Mouse (Mus musculus): Measurements from ENCODE around the gene Ttc13. TPM values are rescaled to one million over a fixed set of nuclear protein-coding genes. Genes with fewer than 3 reads are reported as not detected.

The Ttc13 gene
- polyA plus RNA-seq, 1 experiment from 2014 or later: 56.8 TPM

DNA sequence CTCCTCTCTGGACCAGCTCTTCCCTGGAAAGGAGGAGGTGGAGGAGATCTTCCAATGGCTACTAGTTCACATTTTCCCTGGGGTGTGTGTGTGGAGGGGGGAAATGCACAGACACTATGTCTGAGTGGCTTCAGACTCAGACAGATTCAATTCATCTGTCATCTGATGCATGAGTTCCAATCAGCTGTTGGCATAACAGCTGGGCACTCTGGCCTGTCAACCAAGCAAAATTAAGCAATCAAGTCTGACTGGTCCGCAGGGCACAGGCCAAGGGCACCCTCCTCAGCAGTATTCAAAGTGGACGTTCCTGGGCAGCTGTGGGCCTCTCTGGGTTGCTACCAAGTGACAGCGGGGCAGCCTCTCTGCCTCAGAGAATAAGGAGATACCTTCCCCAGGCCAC, 53.0 kb downstream of the Ttc13 start:
- 85% methylated on average over 3 of the region's 3 CpGs for whole genome bisulfite sequencing
- Histone ChIP-seq H3K9me3 (no peaks in the 10 kb centered on the region), H3K9ac (no peak overlapping the region), H3K4me2 (no peak overlapping the region), H3K4me1 (peaks cover 2% of the 10 kb centered on the region; the same call in 1 of the 2 replicates), H3K27me3 (no peaks in the 10 kb centered on the region), H3K4me3 (replicated peaks) (no peak overlapping the region), H3K27ac (no peak overlapping the region), H3K36me3 (replicated peaks) (peaks cover 27% of the 10 kb centered on the region)
- ATAC-seq (ENCODE audit: low FRiP score): no peak

DNA sequence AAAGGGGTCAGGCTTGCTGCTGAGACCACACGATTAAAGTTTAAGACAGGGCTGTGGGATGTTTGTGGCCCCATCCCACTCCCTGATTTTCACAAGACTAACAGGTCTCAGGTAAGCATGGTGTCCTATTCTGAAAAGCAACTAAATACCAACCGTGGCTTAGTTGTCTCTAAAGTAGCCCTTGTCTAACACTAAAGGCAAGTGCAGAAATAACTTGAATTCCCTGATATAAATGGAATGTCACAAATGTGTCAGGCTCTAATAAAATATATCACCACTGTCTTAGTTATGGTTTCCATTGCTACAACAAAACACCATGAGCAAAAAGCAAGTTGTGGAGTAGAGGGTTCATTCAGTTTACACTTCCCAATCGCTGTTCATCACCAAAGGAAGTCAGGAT, 57.4 kb downstream of the Ttc13 start:
- Histone ChIP-seq H3K9ac (no peak overlapping the region), H3K9me3 (no peaks in the 10 kb centered on the region), H3K4me3 (replicated peaks) (no peak overlapping the region), H3K27me3 (no peaks in the 10 kb centered on the region), H3K27ac (no peak overlapping the region), H3K4me2 (no peak overlapping the region), H3K4me1 (peaks cover 37% of the 10 kb centered on the region), H3K36me3 (replicated peaks) (no peaks in the 10 kb centered on the region)
- no peak for ATAC-seq (ENCODE audit: low FRiP score)
- 82% methylated on average over 3 of the region's 3 CpGs for WGBS

DNA sequence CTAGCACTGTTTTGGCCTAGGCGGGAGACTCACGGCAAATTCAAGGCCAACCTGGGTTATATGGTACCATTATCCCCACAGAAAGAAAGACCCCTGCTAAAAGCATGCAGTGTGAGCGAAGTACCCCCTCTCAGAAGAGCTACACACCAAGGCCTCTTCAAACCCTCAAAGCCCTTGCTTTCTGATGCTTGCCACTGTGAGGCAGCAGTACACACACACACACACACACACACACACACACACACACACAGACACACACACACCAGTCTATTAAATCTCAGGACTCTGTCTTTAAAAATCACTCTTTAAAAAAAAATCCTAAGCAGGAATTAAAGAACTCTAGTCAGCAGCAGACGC, 57.9 kb downstream of the Ttc13 start:
- no peaks in the 10 kb centered on the region for H3K27me3 ChIP-seq
- ATAC-seq (ENCODE audit: low FRiP score): peak; percentile 15; the same call in 1 of the 2 replicates
- H3K27ac ChIP-seq: peak overlapping the region; percentile 80
- peak overlapping the region; percentile 86 for H3K4me3 ChIP-seq (replicated peaks)
- peak overlapping the region; percentile 75 for H3K4me2 ChIP-seq
- peaks cover 39% of the 10 kb centered on the region for H3K4me1 ChIP-seq
- H3K36me3 ChIP-seq (replicated peaks): no peaks in the 10 kb centered on the region
- H3K9me3 ChIP-seq: no peaks in the 10 kb centered on the region
- 43% methylated on average over 4 of the region's 4 CpGs for WGBS
- no peak overlapping the region; the same call in 1 of the 2 replicates for H3K9ac ChIP-seq

DNA sequence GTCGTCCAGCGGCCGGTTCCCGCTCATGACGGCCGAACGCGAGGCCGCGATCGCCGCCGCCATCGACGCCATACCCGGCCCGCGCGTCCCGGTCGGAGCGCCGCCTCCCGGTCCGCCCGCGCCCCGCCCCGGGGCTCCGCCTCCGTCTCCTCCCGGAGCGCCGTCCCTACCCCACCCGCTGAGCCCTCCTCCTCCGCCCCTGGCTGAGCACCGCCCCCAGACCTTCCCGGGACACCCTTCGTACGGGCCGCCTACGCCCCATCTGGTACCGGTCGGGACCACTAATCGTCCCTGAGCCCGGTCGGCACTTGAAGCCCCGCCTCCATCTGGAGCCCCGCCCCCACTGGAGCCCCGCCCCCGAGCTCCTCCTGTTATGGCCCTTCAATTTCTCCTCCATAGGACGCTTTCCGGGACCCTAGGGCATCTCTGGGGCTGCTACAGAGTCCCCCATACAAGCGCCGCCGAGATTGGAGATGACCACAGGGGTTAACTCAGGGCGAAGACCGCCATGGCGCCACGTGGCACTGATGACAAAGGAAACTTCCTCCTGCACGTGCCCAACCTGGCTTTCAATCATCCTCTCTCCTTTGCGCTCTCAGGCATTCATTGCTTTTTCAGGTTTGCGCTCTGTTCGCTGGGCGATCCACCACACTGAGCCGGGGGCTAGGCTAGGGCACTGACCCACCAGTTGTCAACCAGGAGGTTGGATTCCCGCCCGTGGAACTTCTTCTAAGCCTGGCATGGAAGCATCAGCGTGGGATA, 58.5 kb downstream of the Ttc13 start, which contains the start of gene 2310022B05Rik:
2310022B05Rik (minus strand) TSS at position 258 of the 762 bp plus-strand sequence.
- H3K27me3 ChIP-seq: no peaks in the 10 kb centered on the region
- peak; percentile 90 for ATAC-seq (ENCODE audit: low FRiP score)
- peak within 1 kb of the TSS; percentile 92 for H3K9ac ChIP-seq
- peak within 1 kb of the TSS; percentile 80 for H3K27ac ChIP-seq
- peak within 1 kb of the TSS; percentile 75 for H3K4me2 ChIP-seq
- H3K4me1 ChIP-seq: peaks cover 42% of the 10 kb centered on the region
- WGBS: 1% methylated on average over 63 of the region's 69 CpGs
- no peaks in the 10 kb centered on the region for H3K9me3 ChIP-seq
- H3K36me3 ChIP-seq (replicated peaks): no peaks in the 10 kb centered on the region
- H3K4me3 ChIP-seq (replicated peaks): peak within 1 kb of the TSS; percentile 86

DNA sequence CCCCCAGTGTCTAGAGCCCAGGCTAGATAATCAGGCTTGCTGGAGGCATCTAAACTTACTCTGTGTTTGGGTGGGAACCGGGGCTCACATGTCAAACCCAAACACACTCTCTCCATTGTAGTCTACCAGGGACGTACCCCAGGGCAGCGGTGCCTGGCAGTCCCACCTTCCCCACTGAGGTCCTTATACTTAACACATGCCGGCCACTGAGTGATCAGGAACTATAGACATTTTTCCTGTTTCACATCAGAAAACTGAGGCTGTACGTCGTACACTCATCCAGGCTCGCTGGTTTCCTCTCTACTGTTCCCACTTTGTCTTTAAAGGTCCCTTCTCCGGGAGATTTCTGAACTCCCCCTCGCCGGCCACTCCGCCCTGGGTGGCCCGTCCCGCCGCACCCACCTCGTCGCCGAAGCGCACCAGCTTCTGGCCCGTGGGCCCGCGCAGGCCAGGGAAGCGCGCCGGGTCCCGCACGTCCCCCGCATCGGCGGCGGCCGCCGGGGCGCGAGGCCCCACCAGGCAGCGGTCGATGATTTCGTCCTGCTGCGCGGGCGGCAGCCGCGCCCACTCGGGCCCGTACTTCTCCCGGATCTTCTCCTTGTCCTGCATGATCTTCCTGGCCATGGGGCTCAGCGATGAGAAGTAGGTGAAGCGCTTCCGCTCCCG, 59.2 kb downstream of the Ttc13 start:
- Histone ChIP-seq H3K27ac (peak overlapping the region; percentile 80), H3K4me1 (peaks cover 46% of the 10 kb centered on the region), H3K9ac (peak overlapping the region; percentile 92), H3K9me3 (no peaks in the 10 kb centered on the region), H3K4me3 (replicated peaks) (peak overlapping the region; percentile 86), H3K36me3 (replicated peaks) (no peaks in the 10 kb centered on the region), H3K27me3 (no peaks in the 10 kb centered on the region), H3K4me2 (peak overlapping the region; percentile 75)
- under 1% methylated on average over 47 of the region's 49 CpGs for WGBS
- peak; percentile 67 for ATAC-seq (ENCODE audit: low FRiP score)

DNA sequence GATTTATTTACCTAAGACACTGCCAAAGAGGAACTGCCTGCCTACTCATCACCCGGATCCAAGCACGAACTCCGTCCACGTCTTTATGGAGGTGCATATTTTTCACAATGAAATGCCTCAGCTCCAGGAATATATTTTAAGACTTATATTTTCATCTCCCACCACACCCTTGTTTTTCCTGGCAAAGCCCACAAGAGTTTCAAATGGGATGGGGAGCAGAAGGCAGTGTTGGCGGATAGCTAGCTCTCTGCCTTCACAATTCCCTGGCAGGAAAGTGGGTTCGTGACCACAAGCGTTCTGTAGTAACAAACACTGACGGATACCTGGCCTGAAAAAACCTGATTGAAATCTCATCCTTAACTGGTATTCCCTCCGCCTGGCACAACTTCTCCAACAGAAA, 60.0 kb downstream of the Ttc13 start:
- H3K4me1 ChIP-seq: peaks cover 46% of the 10 kb centered on the region
- no peak for ATAC-seq (ENCODE audit: low FRiP score)
- H3K9me3 ChIP-seq: no peaks in the 10 kb centered on the region
- H3K36me3 ChIP-seq (replicated peaks): no peaks in the 10 kb centered on the region
- peak overlapping the region; percentile 92; the same call in 1 of the 2 replicates for H3K9ac ChIP-seq
- peak overlapping the region; percentile 86 for H3K4me3 ChIP-seq (replicated peaks)
- H3K27ac ChIP-seq: no peak overlapping the region
- 69% methylated on average over 9 of the region's 9 CpGs for WGBS
- H3K27me3 ChIP-seq: no peaks in the 10 kb centered on the region
- H3K4me2 ChIP-seq: peak overlapping the region; percentile 75

DNA sequence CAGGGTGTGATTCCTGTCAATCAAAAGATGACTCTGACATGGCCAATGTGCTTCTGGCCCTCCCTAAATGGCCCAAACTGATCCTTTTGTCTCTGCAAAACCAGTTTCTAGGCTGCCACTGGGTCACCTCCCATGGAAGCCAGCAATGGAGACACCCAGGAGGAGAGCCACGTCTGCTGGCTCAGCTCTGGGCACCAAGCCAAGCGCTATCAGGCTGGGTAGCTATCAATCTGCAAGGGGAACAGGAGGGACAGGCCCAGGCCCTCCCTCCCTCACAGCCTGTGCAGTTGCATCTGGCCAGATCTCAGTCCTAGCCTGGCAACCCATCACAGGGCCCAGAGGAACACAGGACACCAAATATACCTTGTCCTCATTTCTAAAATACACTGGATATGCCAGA, 63.4 kb downstream of the Ttc13 start:
- Histone ChIP-seq H3K4me3 (replicated peaks) (no peak overlapping the region), H3K36me3 (replicated peaks) (peaks cover 9% of the 10 kb centered on the region; the same call in 1 of the 2 replicates), H3K27me3 (no peaks in the 10 kb centered on the region), H3K4me2 (no peak overlapping the region), H3K27ac (0 out of 2 replicates have a peak overlapping the region, but pooled peaks have one; percentile 1), H3K9ac (no peak overlapping the region), H3K9me3 (no peaks in the 10 kb centered on the region), H3K4me1 (peaks cover 40% of the 10 kb centered on the region)
- ATAC-seq (ENCODE audit: low FRiP score): no peak
- WGBS: 49% methylated on average over 2 of the region's 2 CpGs

DNA sequence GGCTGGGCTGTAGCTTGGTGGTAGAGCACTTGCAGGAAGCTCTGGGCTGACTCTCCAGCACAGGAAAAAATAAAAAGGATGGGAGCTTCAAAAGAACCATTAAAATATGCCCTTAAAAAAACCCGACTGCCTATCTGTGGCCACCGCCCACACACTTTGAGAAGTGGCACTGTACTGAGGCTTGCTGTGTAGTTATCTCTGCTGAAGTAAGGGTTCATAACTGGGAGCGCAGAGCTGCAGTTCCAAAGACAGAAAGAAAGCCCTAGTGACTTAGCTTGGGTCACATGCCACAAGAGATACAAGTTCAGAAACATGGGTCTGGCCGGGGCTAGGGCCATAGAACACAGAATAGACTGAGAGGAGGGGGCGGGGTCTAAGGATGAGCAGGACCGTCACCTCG, 63.8 kb downstream of the Ttc13 start:
- Histone ChIP-seq H3K36me3 (replicated peaks) (peaks cover 9% of the 10 kb centered on the region; the same call in 1 of the 2 replicates), H3K9ac (no peak overlapping the region), H3K4me3 (replicated peaks) (no peak overlapping the region), H3K9me3 (no peaks in the 10 kb centered on the region), H3K4me2 (no peak overlapping the region), H3K27me3 (no peaks in the 10 kb centered on the region), H3K4me1 (peaks cover 43% of the 10 kb centered on the region), H3K27ac (0 out of 2 replicates have a peak overlapping the region, but pooled peaks have one; percentile 1)
- WGBS: 81% methylated on average over 7 of the region's 7 CpGs
- ATAC-seq (ENCODE audit: low FRiP score): no peak

DNA sequence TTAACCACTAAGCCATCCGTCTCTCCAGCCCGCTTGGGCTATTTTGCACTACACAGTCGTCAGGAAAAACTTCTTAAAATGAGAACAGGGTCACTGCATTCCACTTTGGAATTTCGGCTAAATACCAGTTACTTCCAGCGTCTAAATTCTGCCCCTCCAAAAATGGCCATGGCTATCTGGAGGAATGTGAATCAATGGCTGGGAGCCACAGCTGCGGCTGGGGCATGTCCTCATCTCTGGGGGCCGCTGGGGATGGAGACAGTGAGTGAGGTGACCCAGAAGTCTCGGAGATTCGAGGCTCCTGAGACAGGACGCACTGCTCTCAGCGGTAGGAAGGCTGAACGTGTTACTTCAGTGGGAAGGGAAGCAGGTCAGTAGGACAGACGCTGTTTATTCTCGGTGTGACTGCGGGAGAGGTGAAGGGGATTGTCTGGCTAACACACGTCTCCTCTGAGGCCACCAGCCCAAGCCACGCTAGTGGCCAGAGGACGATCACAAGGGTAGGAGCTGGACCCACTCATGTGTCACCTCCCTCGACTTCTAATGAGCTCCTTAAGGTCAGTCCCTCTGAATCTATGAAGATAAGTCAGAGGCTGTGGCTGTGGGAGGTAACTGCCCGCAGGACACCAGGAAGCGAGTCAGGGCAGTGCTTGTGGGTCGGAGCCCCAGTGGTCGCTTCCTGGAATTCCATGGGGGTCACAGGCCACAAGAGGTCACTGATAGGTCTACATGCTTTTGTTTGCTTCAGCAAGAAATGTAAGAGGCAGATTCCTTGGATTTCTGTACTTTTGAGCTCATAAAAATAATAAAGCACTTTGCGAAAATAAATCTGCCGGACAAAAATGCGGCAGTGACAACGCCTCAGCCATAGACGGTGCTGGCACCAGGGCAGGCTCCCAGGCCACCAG, 68.0 kb downstream of the Ttc13 start:
- Histone ChIP-seq H3K9me3 (no peaks in the 10 kb centered on the region), H3K9ac (no peak overlapping the region), H3K4me1 (peaks cover 15% of the 10 kb centered on the region; the same call in 1 of the 2 replicates), H3K27ac (no peak overlapping the region), H3K36me3 (replicated peaks) (peaks cover 22% of the 10 kb centered on the region; the same call in 1 of the 2 replicates), H3K4me3 (replicated peaks) (no peak overlapping the region), H3K4me2 (no peak overlapping the region), H3K27me3 (no peaks in the 10 kb centered on the region)
- no peak for ATAC-seq (ENCODE audit: low FRiP score)
- WGBS: 73% methylated on average over 28 of the region's 28 CpGs

DNA sequence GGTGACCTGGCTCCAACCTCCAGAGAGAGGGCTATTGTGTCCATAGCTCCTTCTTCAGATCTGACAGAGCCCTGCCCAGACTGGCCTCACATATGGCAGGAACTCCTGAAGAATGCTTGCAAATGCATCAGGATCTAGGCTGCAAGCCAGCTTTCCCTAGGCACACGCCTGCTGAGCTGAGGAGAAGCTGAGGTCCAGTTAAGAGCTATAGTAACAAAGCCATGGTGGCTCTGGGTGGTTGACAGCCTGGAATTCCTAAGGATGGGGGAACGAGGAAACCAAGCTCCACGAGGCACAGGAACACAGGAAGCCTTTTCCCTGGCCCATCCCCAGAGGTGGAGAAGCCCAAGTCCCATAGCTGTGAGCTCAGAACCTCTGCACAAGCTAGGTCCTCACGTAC, 69.2 kb downstream of the Ttc13 start:
- H3K27ac ChIP-seq: no peak overlapping the region
- ATAC-seq (ENCODE audit: low FRiP score): no peak
- WGBS: 33% methylated on average over 4 of the region's 4 CpGs

DNA sequence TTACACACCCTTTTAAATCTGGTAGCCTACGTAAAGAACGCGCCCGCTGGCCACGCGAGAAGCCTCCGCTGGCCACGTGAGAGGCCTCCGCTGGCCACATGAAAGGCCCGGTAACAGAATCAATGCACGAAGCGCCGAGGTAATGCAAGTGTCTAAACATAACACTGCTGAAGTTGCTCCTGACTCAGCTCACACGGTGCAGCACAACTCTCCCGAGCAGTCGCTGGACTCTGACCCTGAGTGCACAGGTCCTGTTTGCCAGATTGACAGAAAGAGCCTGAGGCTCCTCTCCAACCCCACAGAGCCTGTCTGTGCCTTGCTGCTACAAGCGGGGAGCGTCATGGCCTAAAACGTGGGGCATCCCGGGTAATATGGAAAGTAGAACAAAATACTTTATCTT, 70.0 kb downstream of the Ttc13 start:
- WGBS: 91% methylated on average over 20 of the region's 20 CpGs
- Histone ChIP-seq H3K27me3 (no peaks in the 10 kb centered on the region), H3K27ac (no peak overlapping the region), H3K9me3 (no peaks in the 10 kb centered on the region), H3K4me3 (replicated peaks) (no peak overlapping the region), H3K4me2 (no peak overlapping the region), H3K4me1 (peaks cover 14% of the 10 kb centered on the region), H3K9ac (no peak overlapping the region), H3K36me3 (replicated peaks) (peaks cover 22% of the 10 kb centered on the region; the same call in 1 of the 2 replicates)
- no peak for ATAC-seq (ENCODE audit: low FRiP score)

More for the DNA sequence above, 69.2 kb downstream of the Ttc13 start:
- Histone ChIP-seq H3K4me3 (replicated peaks) (no peak overlapping the region), H3K9me3 (no peaks in the 10 kb centered on the region), H3K4me1 (peaks cover 14% of the 10 kb centered on the region), H3K27me3 (no peaks in the 10 kb centered on the region), H3K36me3 (replicated peaks) (peaks cover 22% of the 10 kb centered on the region; the same call in 1 of the 2 replicates), H3K4me2 (no peak overlapping the region), H3K9ac (no peak overlapping the region)

DNA sequence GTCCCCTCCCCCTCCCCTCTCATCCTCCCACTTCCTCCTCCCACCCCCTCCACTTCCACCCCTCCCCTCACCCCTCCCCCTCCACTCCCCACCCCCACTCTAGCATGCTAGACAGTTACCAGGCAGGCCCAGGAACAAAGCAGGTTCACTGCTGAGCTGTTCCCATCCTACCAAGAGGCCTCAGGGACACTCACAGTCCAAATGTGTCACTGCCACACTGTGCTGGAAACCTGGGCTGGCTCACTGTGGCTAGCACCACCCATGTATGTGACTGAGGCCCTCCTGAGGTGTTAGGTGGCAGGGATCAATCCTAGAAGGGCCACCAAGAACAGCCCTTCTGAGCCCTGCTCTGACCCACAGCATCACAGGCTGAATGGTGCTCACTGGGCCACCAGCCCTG, 73.5 kb downstream of the Ttc13 start:
- peak overlapping the region; percentile 56; the same call in 1 of the 2 replicates for H3K27ac ChIP-seq
- no peak overlapping the region for H3K4me2 ChIP-seq
- no peaks in the 10 kb centered on the region for H3K9me3 ChIP-seq
- H3K9ac ChIP-seq: no peak overlapping the region
- H3K4me3 ChIP-seq (replicated peaks): no peak overlapping the region
- H3K36me3 ChIP-seq (replicated peaks): peaks cover 13% of the 10 kb centered on the region; the same call in 1 of the 2 replicates
- H3K27me3 ChIP-seq: no peaks in the 10 kb centered on the region
- ATAC-seq (ENCODE audit: low FRiP score): no peak
- peaks cover 28% of the 10 kb centered on the region for H3K4me1 ChIP-seq

Data from forebrain, embryonic 12.5 days (tissue).